Mouse (Mus musculus): Measurements from ENCODE around the gene Med24. TPM values are rescaled to one million over a fixed set of nuclear protein-coding genes. Genes with fewer than 3 reads are reported as not detected.

Med24 gene
- total and polyA plus RNA-seq, 3 experiments, result 45.3 to 99.6 (median 55.1) TPM

Other genes starting within 250 kb of the Med24 start
- gene Ikzf3, start 183.4 kb downstream of the Med24 start, total RNA-seq (2021), result under 1 TPM; 0.72 to 0.86 TPM
- gene Ikzf3, start 183.4 kb downstream of the Med24 start, polyA plus RNA-seq (2012; rRNA removed), result 0.10 and 0.36 TPM in 2 replicates
- gene Zpbp2, start 178.3 kb downstream of the Med24 start, total RNA-seq (2021), result under 1 TPM; 0.66 to 0.69 TPM
- 0.10 and 0.30 TPM in 2 replicates for gene Zpbp2, start 178.3 kb downstream of the Med24 start, polyA plus RNA-seq (2012; rRNA removed)
- gene Ormdl3, start 142.1 kb downstream of the Med24 start, total RNA-seq (2021), result 100 to 1,000 TPM in 1 of 2 experiments, 10 to 100 TPM in 1; 94.9 to 180 TPM
- gene Ormdl3, start 142.1 kb downstream of the Med24 start, polyA plus RNA-seq (2012; rRNA removed), result 151 and 188 TPM in 2 replicates
- gene Lrrc3c, start 131.1 kb downstream of the Med24 start, total RNA-seq (2021), result not detected
- not detected in 2 replicates for gene Lrrc3c, start 131.1 kb downstream of the Med24 start, polyA plus RNA-seq (2012; rRNA removed)
- 10 to 100 TPM in 1 of 2 experiments, 1 to 10 TPM in 1; 6.3 to 15.3 TPM for gene Gm12355, start 103.8 kb downstream of the Med24 start, total RNA-seq (2021)
- gene Gm12355, start 103.8 kb downstream of the Med24 start, polyA plus RNA-seq (2012; rRNA removed), result not detected in 2 replicates
- 10 to 100 TPM in 1 of 2 experiments, 1 to 10 TPM in 1; 4.7 to 19.4 TPM for gene Gsdma3, start 103.1 kb downstream of the Med24 start, total RNA-seq (2021)
- not detected in 2 replicates for gene Gsdma3, start 103.1 kb downstream of the Med24 start, polyA plus RNA-seq (2012; rRNA removed)
- under 1 TPM; 0.35 to 0.69 TPM for gene Gsdma2, start 82.7 kb downstream of the Med24 start, total RNA-seq (2021)
- gene Gsdma2, start 82.7 kb downstream of the Med24 start, polyA plus RNA-seq (2012; rRNA removed), result 0.12 TPM in 2 replicates
- gene Gsdma, start 65.1 kb downstream of the Med24 start, total RNA-seq (2021), result not detected
- gene Gsdma, start 65.1 kb downstream of the Med24 start, polyA plus RNA-seq (2012; rRNA removed), result not detected in 2 replicates
- 100 to 1,000 TPM; 128 to 130 TPM for gene Psmd3, start 46.9 kb downstream of the Med24 start, total RNA-seq (2021)
- gene Psmd3, start 46.9 kb downstream of the Med24 start, polyA plus RNA-seq (2012; rRNA removed), result 177 and 195 TPM in 2 replicates
- not detected for gene Csf3, start 28.2 kb downstream of the Med24 start, total RNA-seq (2021)
- 0.26 TPM in 1 of 2 replicates, not detected in the other for gene Csf3, start 28.2 kb downstream of the Med24 start, polyA plus RNA-seq (2012; rRNA removed)
- gene Thra, start 11.2 kb upstream of the Med24 start, total RNA-seq (2021), result 10 to 100 TPM; 84.6 to 86.1 TPM
- gene Thra, start 11.2 kb upstream of the Med24 start, polyA plus RNA-seq (2012; rRNA removed), result 105 and 132 TPM in 2 replicates
- 100 to 1,000 TPM; 135 to 155 TPM for gene Nr1d1, start 45.9 kb upstream of the Med24 start, total RNA-seq (2021)
- 404 and 577 TPM in 2 replicates for gene Nr1d1, start 45.9 kb upstream of the Med24 start, polyA plus RNA-seq (2012; rRNA removed)
- 10 to 100 TPM; 80.9 to 98.0 TPM for gene Msl1, start 66.1 kb upstream of the Med24 start, total RNA-seq (2021)
- gene Msl1, start 66.1 kb upstream of the Med24 start, polyA plus RNA-seq (2012; rRNA removed), result 63.2 and 65.0 TPM in 2 replicates
- gene Casc3, start 75.5 kb upstream of the Med24 start, total RNA-seq (2021), result 10 to 100 TPM; 30.0 to 32.3 TPM
- gene Casc3, start 75.5 kb upstream of the Med24 start, polyA plus RNA-seq (2012; rRNA removed), result 27.9 and 30.2 TPM in 2 replicates
- under 1 TPM; 0.29 to 0.79 TPM for gene Rapgefl1, start 107.3 kb upstream of the Med24 start, total RNA-seq (2021)
- 1.5 and 1.9 TPM in 2 replicates for gene Rapgefl1, start 107.3 kb upstream of the Med24 start, polyA plus RNA-seq (2012; rRNA removed)
- 10 to 100 TPM; 15.6 to 23.7 TPM for gene Wipf2, start 134.2 kb upstream of the Med24 start, total RNA-seq (2021)
- 8.9 and 13.4 TPM in 2 replicates for gene Wipf2, start 134.2 kb upstream of the Med24 start, polyA plus RNA-seq (2012; rRNA removed)
- under 1 TPM; 0.48 to 0.86 TPM for gene Cdc6, start 178.4 kb upstream of the Med24 start, total RNA-seq (2021)
- 0.07 and 0.08 TPM in 2 replicates for gene Cdc6, start 178.4 kb upstream of the Med24 start, polyA plus RNA-seq (2012; rRNA removed)
- gene Rara, start 198.4 kb upstream of the Med24 start, total RNA-seq (2021), result 10 to 100 TPM; 17.0 to 30.8 TPM
- 43.7 and 44.9 TPM in 2 replicates for gene Rara, start 198.4 kb upstream of the Med24 start, polyA plus RNA-seq (2012; rRNA removed)

Measured in adrenal gland, adult 2 months (tissue).